Mouse (Mus musculus) left cerebral cortex, adult 11 months (tissue): ENCODE measurements around the gene Mndal.
"Not testable (repeated sequence)": the region's sequence is repeated elsewhere in the genome, so short reads cannot be mapped to it uniquely, and the experiment has no call there.

Experiments used
- DNase-seq: peaks from one replicate; pipeline ENCODE4 v3.0.0; 2022; ENCODE audit warnings: low spot score

The Mndal gene

DNA sequence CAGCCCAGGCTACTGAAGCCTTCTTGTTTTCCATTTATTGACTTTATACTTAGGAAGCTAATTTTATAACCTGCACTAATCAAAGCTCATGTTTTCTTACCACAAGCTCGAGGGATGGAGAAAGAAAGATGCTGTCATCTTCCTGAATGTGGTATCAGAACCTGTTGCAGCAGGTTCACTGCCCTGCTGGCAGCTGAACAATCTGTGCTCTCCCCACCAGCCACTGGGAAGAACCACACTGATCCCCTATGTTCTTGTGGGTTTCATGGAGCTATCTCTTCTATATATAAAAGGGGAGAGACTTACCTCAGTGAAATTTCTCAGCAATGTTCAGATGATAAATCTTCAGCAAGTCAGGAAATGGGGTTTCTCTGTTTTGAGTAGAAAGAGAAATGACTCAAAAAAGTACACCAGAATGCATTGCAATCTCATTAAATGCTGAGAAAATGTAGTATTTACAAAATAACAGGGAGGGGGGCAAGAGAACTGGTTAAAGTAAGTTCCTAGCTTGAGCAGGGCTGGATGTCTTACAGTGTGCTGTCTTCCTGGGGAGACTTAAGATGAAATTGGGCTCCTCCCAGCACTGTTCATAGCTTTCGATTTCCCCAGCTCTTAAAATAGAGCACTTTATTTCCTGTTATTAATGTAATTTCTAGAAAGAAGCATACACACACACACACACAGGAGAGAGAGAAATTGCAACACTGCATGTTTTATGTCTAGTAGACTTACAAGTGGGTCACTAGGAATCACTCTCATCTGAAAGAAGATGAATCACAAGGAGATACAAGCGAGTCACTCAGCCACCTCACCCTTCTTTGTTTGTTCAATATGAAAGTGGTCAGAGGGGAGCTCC is at the start of gene Mndal, which contains the start of gene Ifi203:
Gene Mndal, minus strand, starts transcription at position 568 of the 856 bp plus-strand sequence.
Gene Ifi203, minus strand, starts transcription at position 749 of the 856 bp plus-strand sequence.
- not testable (repeated sequence) for DNase-seq

DNA sequence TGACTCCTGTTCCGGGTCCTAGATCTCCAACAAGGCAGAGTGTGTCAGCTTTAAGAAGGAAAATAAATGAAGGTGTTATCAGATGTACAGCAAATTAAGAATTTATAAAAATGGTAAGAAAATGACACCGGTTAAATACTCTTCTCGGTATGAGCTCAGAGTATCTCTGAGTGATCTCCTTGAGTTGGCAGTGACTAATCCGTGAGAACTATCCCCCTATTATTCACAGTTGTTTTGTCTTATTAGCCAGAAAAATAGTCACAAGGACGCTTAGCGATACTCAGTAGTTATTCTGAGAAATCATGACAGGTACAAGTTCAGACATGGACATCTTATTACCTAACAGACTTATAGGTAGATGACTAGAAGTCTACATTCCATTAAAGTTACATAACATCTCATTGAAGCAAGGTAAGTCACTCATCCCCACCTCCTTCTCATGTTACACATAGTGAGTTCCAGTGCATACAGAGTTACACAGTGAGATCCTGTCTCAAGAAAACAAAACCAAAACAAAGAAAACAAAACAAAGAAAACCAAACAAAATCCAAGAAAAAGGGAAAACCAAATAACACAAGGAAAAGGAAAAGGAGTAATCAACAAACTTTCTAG is 40.5 kb upstream of the Mndal start, which contains the start of gene Ifi202b:
Gene Ifi202b, minus strand, starts transcription at position 51 of the 612 bp plus-strand sequence.
- DNase-seq = not testable (repeated sequence)

DNA sequence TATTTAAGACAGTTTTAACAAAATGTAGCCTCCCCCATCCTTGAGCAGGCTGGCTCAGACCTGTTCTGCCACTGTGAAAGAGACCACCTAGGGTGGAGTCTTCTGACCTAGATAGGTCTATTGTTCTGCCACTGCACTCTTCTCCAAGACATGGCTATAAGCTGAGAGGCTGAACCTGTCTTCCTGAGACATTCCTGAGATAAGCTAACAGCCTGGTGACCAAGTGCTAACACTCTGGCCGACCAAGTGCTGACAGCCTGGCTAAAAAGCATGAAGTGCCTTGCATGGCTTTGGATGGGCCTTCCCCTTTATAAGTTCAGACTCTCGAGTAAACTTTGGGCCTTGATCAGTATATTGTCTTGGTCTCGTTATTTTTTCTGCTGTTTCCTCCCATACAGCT is 38.7 kb upstream of the Mndal start:
- not testable (repeated sequence) for DNase-seq

- DNase-seq = no peak
Observed at GRCm38 (mm10) chr1:173977622-173978021, 35.3 kb upstream of the Mndal start.

- peak; percentile 1 for DNase-seq
Observed at GRCm38 (mm10) chr1:173973111-173973510, 30.8 kb upstream of the Mndal start.

DNA sequence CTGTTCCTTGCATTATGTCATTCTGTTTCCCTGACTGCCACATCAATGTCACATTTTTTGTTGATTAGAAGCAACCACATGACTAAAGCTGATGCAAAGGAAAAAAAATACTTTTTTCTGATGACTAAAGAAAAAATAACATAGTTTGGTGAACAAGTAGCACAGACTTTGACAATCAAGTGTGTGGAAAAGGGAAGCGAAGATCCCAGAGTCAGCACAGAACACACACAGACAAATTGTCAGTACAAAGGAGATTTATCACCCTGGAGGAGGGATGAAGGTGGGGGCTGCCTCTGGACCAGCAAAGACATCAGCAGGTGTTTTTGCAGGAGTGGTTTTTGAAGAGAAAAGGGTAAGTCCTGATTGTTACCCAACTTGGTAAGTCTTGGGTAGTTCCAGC is 19.2 kb upstream of the Mndal start:
- not testable (repeated sequence) for DNase-seq

DNA sequence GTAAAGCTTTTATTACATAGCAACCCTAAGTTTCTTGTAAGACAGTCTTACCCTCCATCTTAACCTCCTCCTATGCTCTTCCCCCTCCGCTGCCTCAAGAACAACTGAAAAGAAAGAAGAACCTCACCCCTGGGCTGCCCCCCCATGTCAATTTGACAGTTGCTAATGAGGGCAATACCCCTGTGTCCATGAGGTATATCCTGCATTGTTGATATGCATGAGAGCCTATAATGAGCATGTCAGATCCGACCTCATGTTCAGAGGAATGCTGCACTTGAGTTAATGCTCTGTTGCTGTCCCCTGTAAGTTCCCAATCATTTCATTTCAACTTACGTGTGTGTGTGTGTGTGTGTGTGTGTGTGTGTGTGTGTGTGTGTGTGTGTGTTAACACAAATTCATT is 17.7 kb upstream of the Mndal start:
- not testable (repeated sequence) for DNase-seq

DNA sequence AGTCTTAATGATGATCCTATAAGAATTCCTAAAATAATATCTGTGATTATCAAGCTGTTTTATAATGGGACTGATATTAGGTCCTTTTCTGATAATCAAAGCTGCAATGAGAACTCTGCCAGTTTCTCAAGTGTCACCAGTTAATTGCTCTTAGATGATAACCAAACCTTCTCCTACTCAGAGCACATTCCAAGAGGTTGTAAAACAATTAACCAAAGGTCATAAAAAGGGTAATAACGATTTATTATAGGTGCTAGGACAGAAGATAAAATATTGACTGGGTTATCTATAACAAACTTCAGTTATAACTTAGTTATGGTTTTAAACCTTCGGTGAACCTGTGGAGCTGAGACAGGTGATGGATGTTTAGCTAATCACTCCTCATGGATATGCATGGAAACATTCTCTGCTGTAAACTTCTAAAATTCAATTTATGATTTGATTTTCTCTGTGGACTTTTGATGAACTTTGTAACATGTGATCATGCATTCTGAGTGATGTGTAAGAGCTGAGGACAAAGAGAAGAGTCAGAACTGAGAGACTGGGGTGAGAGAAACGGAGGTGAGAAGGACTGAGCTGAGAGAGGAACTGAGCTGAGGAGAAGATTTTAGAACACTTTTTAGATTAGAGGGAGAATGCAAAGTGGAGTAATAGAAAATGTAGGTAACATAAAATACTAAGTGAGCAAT is 13.7 kb upstream of the Mndal start:
- DNase-seq = not testable (repeated sequence)

GRCm38 (mm10) chr1:173955071-173955796 is 12.9 kb upstream of the Mndal start:
- no peak for DNase-seq

- no peak for DNase-seq
Observed at GRCm38 (mm10) chr1:173953563-173953962, 11.3 kb upstream of the Mndal start.

DNA sequence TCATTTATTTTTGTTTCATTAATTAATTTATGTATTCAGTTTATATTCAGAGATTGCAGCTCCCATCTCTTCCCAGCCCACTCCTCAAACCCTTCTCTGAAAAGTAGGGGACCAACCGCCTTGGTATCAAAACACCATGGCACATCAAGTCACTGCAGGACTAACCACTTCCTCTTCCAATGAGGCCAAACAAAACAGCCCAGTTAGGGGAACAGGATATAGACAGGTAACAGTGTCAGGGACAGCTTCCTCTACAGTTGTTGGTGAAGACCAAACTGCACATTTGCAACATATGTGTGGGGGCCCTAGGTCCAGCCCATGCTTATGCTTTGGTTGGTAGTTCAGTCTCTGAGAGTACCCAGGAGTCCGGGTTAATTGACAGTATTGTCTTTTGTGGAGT is 6.8 kb upstream of the Mndal start:
- not testable (repeated sequence) for DNase-seq

DNA sequence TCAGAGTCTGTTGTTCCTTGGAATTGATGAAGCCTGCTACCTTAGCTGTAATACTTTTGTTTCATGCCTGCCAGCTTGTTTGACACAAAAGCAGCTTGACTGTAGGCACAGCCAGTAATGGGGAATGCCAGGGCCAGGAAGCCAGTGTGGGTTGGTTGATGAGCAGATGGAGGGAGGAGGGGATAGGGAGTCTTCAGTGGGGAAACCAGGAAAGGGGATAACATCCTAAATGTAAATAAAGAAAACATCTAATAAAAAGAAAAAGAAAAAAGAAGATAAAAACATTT is 432 bp upstream of the Mndal start:
- not testable (repeated sequence) for DNase-seq

DNA sequence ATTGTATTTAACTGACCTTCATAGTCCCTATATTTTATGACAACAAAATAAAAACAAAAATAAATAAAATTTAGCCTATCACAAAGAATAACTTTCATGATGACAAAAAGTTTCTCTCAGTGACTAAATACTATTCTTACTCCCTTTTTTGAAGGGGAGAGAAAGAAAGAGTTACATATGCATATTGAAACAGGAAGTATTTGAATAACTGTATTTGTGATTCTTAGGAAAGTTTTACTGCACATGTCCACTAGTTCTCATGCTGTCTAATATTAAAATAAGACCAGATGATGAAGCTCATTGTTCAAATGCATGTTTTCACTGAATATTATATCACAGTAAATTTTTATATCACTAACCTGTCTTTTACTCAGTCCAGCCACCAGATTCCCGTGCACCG is 769 bp downstream of the Mndal start:
- DNase-seq = not testable (repeated sequence)

DNA sequence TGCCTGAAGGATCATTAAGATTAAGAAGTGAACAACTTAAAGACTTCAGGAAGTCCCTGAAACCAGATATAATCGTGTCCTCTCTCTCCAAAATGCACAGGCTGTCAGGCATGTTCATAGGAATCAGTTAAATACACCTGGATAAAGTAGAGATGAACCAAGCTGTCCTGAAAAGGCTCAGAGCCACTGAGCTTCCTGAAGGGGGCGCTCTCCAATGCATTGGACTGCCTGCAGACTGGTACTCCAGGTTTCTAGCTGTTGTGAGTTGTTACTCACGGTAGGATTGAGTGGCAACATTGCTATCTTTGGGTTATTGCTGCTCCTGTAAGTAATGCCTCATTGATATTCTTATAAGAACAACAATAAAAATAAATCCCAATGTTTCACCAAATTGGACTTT is 23.0 kb downstream of the Mndal start:
- DNase-seq = not testable (repeated sequence)

GRCm38 (mm10) chr1:173914559-173914958 is 27.7 kb downstream of the Mndal start:
- no peak for DNase-seq

- not testable (repeated sequence) for DNase-seq
Observed at GRCm38 (mm10) chr1:173913256-173913791, 29.0 kb downstream of the Mndal start.

DNA sequence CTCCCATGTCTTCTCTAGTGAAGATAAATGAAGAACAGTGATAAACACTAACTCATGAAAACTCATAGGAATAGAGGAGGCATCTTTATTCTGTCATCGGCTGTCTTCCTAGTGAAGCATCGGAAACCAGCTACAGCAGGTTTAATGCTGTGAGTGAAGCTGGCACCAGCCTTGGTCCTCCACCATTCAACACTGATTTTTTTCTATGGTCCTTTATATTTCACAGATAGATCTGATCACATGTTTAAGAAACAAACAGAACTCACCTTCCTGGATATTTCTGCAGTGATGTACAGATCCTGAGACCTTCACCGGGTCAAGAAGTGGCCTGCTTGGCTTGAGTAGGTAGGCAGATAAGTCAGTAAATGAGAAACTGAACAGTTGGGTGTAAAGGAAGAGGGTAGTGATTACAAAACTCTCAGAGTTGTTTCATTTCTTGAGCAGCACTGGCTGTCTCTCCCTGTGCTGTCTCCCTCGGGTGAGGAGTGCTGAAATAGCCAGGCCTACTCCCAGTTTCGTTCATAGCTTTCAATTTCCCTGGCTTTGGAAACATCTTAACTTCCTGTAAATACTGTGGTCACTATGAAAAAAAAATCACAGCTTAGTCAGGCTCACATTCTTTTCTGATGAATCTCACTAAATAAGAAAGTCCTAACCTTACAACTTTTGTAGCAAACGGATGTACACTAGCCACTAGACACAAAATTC is 29.6 kb downstream of the Mndal start, which contains the start of gene Ifi211:
Gene Ifi211, minus strand, starts transcription at position 499 of the 708 bp plus-strand sequence.
- DNase-seq = not testable (repeated sequence)

DNA sequence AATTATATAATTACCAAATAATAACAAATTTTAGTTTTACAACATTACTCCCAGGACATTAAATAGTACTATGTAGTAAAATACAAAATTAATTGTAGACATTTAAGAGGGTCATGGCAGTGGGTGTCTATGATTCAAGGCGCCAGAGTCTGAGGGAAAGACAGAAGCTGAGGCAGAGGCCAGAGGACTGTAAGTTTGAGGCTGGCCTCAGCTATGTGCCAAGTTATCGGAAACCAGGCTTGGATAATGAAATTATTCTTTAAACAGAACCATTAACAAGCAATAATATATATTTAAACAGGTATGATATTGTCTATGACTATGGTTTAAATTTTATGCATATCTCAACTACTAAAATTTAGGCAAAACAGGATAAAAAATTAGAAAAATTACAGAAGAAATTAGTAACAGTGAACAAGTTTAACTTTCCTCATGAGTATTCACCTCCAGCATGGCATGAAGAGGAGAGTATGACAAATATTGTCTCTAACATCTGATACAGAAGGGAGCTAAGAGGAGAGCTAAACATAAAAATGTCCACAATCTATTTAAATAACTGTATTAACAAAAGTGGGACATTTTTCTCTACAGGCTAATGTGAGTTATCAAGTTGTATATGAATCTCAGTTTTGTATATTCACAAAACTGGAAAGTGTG is 30.4 kb downstream of the Mndal start:
- no peak for DNase-seq

GRCm38 (mm10) chr1:173908390-173908789 is 33.9 kb downstream of the Mndal start:
- not testable (repeated sequence) for DNase-seq

- DNase-seq = not testable (repeated sequence)
Observed at GRCm38 (mm10) chr1:173905885-173906284, 36.4 kb downstream of the Mndal start.
